Mouse (Mus musculus) liver, embryonic 16.5 days (tissue): ENCODE measurements around the gene Myo10. TPM values are rescaled to one million over a fixed set of nuclear protein-coding genes. Genes with fewer than 3 reads are reported as not detected.

Source experiments
- ATAC-seq: fragments of 200-750 bp; cut with Nextera tagmentation; 2 replicates; pipeline ENCODE4 v1.8.0; 2017; ENCODE audit warnings: low read depth, mild to moderate bottlenecking, moderate number of reproducible peaks, moderate library complexity
- H3K27ac ChIP-seq: fragments of 300-500 bp; sonication (generic); 2 replicates; pipeline ENCODE4 v1.5.1; 2014; ENCODE audit warnings: mild to moderate bottlenecking, low read length
- H3K27me3 ChIP-seq: fragments of 300-500 bp; sonication (generic); 2 replicates; pipeline ENCODE4 v1.6.1; 2014; ENCODE audit warnings: low read depth, low read length, mixed read lengths; ENCODE audit not compliant: control insufficient read depth, insufficient read depth
- H3K36me3 ChIP-seq: fragments of 300-500 bp; sonication (generic); 2 replicates; pipeline ENCODE4 v1.6.1; 2014; ENCODE audit warnings: mild to moderate bottlenecking; ENCODE audit not compliant: control insufficient read depth, insufficient read depth
- H3K4me1 ChIP-seq: fragments of 300-500 bp; sonication (generic); 2 replicates; pipeline ENCODE4 v1.6.1; 2014; ENCODE audit warnings: low read depth, low read length, mixed read lengths; ENCODE audit not compliant: control insufficient read depth
- H3K4me2 ChIP-seq: fragments of 300-500 bp; sonication (generic); 2 replicates; pipeline ENCODE4 v1.6.1; 2014; ENCODE audit warnings: low read depth, low read length, mixed read lengths
- H3K4me3 ChIP-seq: fragments of 300-500 bp; sonication (generic); 2 replicates; pipeline ENCODE4 v1.5.1; 2014; ENCODE audit warnings: low read depth, mild to moderate bottlenecking, low read length
- H3K9ac ChIP-seq: fragments of 300-500 bp; sonication (generic); 2 replicates; pipeline ENCODE4 v1.6.1; 2014; ENCODE audit warnings: low read depth, low read length
- H3K9me3 ChIP-seq: fragments of 300-500 bp; sonication (generic); replicated peaks from 2 replicates; pipeline ENCODE4 v1.6.1; 2016; ENCODE audit warnings: low read length; ENCODE audit not compliant: control insufficient read depth
- WGBS: fragments of 180-500 bp; shearing (Covaris S2); extraction: QIAGEN DNeasy Blood & Tissue Kit; methylation state at CpG from one replicate; pipeline ENCODE4 v1.1.7; 2014; ENCODE audit not compliant: insufficient replicate concordance; 5-methylcytosine and 5-hydroxymethylcytosine counted together
- polyA plus RNA-seq: library from polyadenylated mRNA; unstranded; fragments of >200 nt; fragmentation: Nextera tagmentation; extraction: Ambion mirVana; gene quantifications from 2 replicates; pipeline ENCODE4 v1.2.1, GENCODE M21; 2015

The Myo10 gene
- polyA plus RNA-seq, 1 experiment from 2014 or later = 4.5 TPM

GRCm38 (mm10) chr15:25652933-25653332, 30.6 kb downstream of the Myo10 start:
- H3K4me3 ChIP-seq = no peak overlapping the region
- peaks cover 20% of the 10 kb centered on the region for H3K4me1 ChIP-seq
- no peaks in the 10 kb centered on the region for H3K36me3 ChIP-seq
- no peak overlapping the region for H3K4me2 ChIP-seq
- 65% methylated on average over 6 of the region's 6 CpGs for WGBS
- H3K27me3 ChIP-seq = no peaks in the 10 kb centered on the region
- no peaks in the 10 kb centered on the region for H3K9me3 ChIP-seq
- H3K9ac ChIP-seq = no peak overlapping the region
- no peak overlapping the region for H3K27ac ChIP-seq
- ATAC-seq = no peak

GRCm38 (mm10) chr15:25653680-25654079, 31.4 kb downstream of the Myo10 start:
- Histone ChIP-seq H3K4me1 (peaks cover 20% of the 10 kb centered on the region), H3K4me2 (no peak overlapping the region), H3K9me3 (no peaks in the 10 kb centered on the region), H3K36me3 (no peaks in the 10 kb centered on the region), H3K27me3 (no peaks in the 10 kb centered on the region), H3K9ac (no peak overlapping the region), H3K27ac (no peak overlapping the region), H3K4me3 (no peak overlapping the region)
- ATAC-seq = no peak
- 73% methylated on average over 5 of the region's 5 CpGs for WGBS

GRCm38 (mm10) chr15:25662833-25663519, 40.7 kb downstream of the Myo10 start:
- Histone ChIP-seq H3K9ac (no peak overlapping the region), H3K27me3 (no peaks in the 10 kb centered on the region), H3K9me3 (no peaks in the 10 kb centered on the region), H3K4me3 (no peak overlapping the region), H3K4me1 (no peaks in the 10 kb centered on the region; the same call in 1 of the 2 replicates), H3K36me3 (no peaks in the 10 kb centered on the region), H3K27ac (peak overlapping the region; percentile 75), H3K4me2 (peak overlapping the region; percentile 28; the same call in 1 of the 2 replicates)
- 42% methylated on average over 8 of the region's 8 CpGs for whole genome bisulfite sequencing
- peak; percentile 91 for ATAC-seq

- H3K4me2 ChIP-seq = no peak overlapping the region
- no peaks in the 10 kb centered on the region for H3K9me3 ChIP-seq
- H3K9ac ChIP-seq = no peak overlapping the region
- H3K36me3 ChIP-seq = no peaks in the 10 kb centered on the region
- no peaks in the 10 kb centered on the region for H3K4me1 ChIP-seq
- no peaks in the 10 kb centered on the region for H3K27me3 ChIP-seq
- H3K4me3 ChIP-seq = no peak overlapping the region
- WGBS = 59% methylated on average over 16 of the region's 16 CpGs
- no peak overlapping the region for H3K27ac ChIP-seq
- no peak; the same call in 1 of the 2 replicates for ATAC-seq
Measured at GRCm38 (mm10) chr15:25669283-25670247, 47.2 kb downstream of the Myo10 start.

- no peak overlapping the region for H3K4me3 ChIP-seq
- H3K27ac ChIP-seq = no peak overlapping the region
- WGBS = 31% methylated on average over 6 of the region's 6 CpGs
- H3K4me1 ChIP-seq = no peaks in the 10 kb centered on the region
- no peak overlapping the region for H3K4me2 ChIP-seq
- ATAC-seq = no peak
- H3K9ac ChIP-seq = no peak overlapping the region
- H3K27me3 ChIP-seq = no peaks in the 10 kb centered on the region
- H3K9me3 ChIP-seq = no peaks in the 10 kb centered on the region
- H3K36me3 ChIP-seq = no peaks in the 10 kb centered on the region
Measured at GRCm38 (mm10) chr15:25673231-25673980, 51.1 kb downstream of the Myo10 start.

GRCm38 (mm10) chr15:25674099-25674931, 52.0 kb downstream of the Myo10 start:
- Histone ChIP-seq H3K4me1 (no peaks in the 10 kb centered on the region), H3K9me3 (no peaks in the 10 kb centered on the region), H3K27me3 (no peaks in the 10 kb centered on the region), H3K27ac (no peak overlapping the region), H3K4me3 (no peak overlapping the region), H3K4me2 (no peak overlapping the region), H3K36me3 (no peaks in the 10 kb centered on the region), H3K9ac (no peak overlapping the region)
- 78% methylated on average over 17 of the region's 17 CpGs for WGBS
- no peak for ATAC-seq

GRCm38 (mm10) chr15:25674932-25675250, 52.6 kb downstream of the Myo10 start:
- WGBS = 80% methylated on average over 4 of the region's 4 CpGs

GRCm38 (mm10) chr15:25675359-25675758, 53.0 kb downstream of the Myo10 start:
- H3K4me3 ChIP-seq = no peak overlapping the region
- no peaks in the 10 kb centered on the region; the same call in 1 of the 2 replicates for H3K4me1 ChIP-seq
- H3K36me3 ChIP-seq = no peaks in the 10 kb centered on the region
- H3K27ac ChIP-seq = no peak overlapping the region
- H3K27me3 ChIP-seq = no peaks in the 10 kb centered on the region
- 77% methylated on average over 11 of the region's 11 CpGs for WGBS
- H3K9ac ChIP-seq = no peak overlapping the region
- H3K4me2 ChIP-seq = no peak overlapping the region
- no peak for ATAC-seq
- H3K9me3 ChIP-seq = no peaks in the 10 kb centered on the region

More at GRCm38 (mm10) chr15:25674932-25675250, 52.6 kb downstream of the Myo10 start:
- H3K27ac ChIP-seq = no peak overlapping the region
- no peaks in the 10 kb centered on the region for H3K9me3 ChIP-seq
- H3K27me3 ChIP-seq = no peaks in the 10 kb centered on the region
- ATAC-seq = no peak
- H3K9ac ChIP-seq = no peak overlapping the region
- H3K4me2 ChIP-seq = no peak overlapping the region
- H3K36me3 ChIP-seq = no peaks in the 10 kb centered on the region
- no peak overlapping the region for H3K4me3 ChIP-seq
- no peaks in the 10 kb centered on the region for H3K4me1 ChIP-seq
